Mouse (Mus musculus) heart, embryonic 14.5 days (tissue): ENCODE results near the gene Ets1. TPM values are rescaled to one million over a fixed set of nuclear protein-coding genes. Genes with fewer than 3 reads are reported as not detected.

Source experiments
- ATAC-seq: fragments of 200-750 bp; cut with Nextera tagmentation; 2 replicates; pipeline ENCODE4 v1.8.0; 2017; ENCODE audit warnings: low read depth, moderate TSS enrichment; ENCODE audit not compliant: insufficient number of reproducible peaks, insufficient read depth, low FRiP score
- H3K27ac ChIP-seq, 2 experiments: fragments of 200-500 bp in 1 of 2; fragments of 300-500 bp in 1 of 2; sonication (generic) in 1 of 2; replicated peaks in 1 of 2; 2 replicates each; pipeline ENCODE4 v1.5.1; 2012 to 2014; ENCODE audit warnings: low read depth in 2 of 2, low read length in 2 of 2, control low read depth in 1 of 2, mild to moderate bottlenecking in 1 of 2, mixed read lengths in 1 of 2; ENCODE audit not compliant: control insufficient read depth in 1 of 2, insufficient read depth in 1 of 2
- H3K27me3 ChIP-seq: fragments of 300-500 bp; sonication (generic); 2 replicates; pipeline ENCODE4 v1.6.1; 2014; ENCODE audit warnings: mild to moderate bottlenecking, low read length, control low read depth; ENCODE audit not compliant: control insufficient read depth, insufficient read depth
- H3K36me3 ChIP-seq: fragments of 300-500 bp; sonication (generic); 2 replicates; pipeline ENCODE4 v1.6.1; 2014; ENCODE audit warnings: mild to moderate bottlenecking, control low read depth, low read length, mixed read lengths; ENCODE audit not compliant: control insufficient read depth, insufficient read depth
- H3K4me1 ChIP-seq, 2 experiments: fragments of 200-500 bp in 1 of 2; fragments of 300-500 bp in 1 of 2; sonication (generic) in 1 of 2; 2 replicates each; pipeline ENCODE4 v1.6.1; 2012 to 2014; ENCODE audit warnings: low read length in 2 of 2, control low read depth in 1 of 2, mixed read lengths in 1 of 2; ENCODE audit not compliant: control insufficient read depth in 2 of 2, insufficient read depth in 2 of 2
- H3K4me2 ChIP-seq: fragments of 300-500 bp; sonication (generic); 2 replicates; pipeline ENCODE4 v1.6.1; 2014; ENCODE audit warnings: mild to moderate bottlenecking, low read length
- H3K4me3 ChIP-seq, 2 experiments: fragments of 200-500 bp in 1 of 2; fragments of 300-500 bp in 1 of 2; sonication (generic) in 1 of 2; 2 replicates each; pipeline ENCODE4 v1.5.1; 2012 to 2014; ENCODE audit warnings: low read length in 2 of 2, mild to moderate bottlenecking in 2 of 2, control low read depth in 1 of 2, low read depth in 1 of 2, moderate library complexity in 1 of 2; ENCODE audit not compliant: control insufficient read depth in 1 of 2, insufficient read depth in 1 of 2
- H3K9ac ChIP-seq: fragments of 300-500 bp; sonication (generic); 2 replicates; pipeline ENCODE4 v1.6.1; 2014; ENCODE audit warnings: mild to moderate bottlenecking, low read length
- H3K9me3 ChIP-seq: fragments of 300-500 bp; sonication (generic); 2 replicates; pipeline ENCODE4 v1.6.1; 2016; ENCODE audit warnings: low read length, control low read depth; ENCODE audit not compliant: control insufficient read depth
- WGBS: fragments of 180-500 bp; shearing (Covaris S2); extraction: QIAGEN DNeasy Blood & Tissue Kit; methylation state at CpG from one replicate; pipeline ENCODE4 v1.1.7; 2014; 5-methylcytosine and 5-hydroxymethylcytosine counted together
- polyA plus RNA-seq: library from polyadenylated mRNA; unstranded; fragments of >200 nt; fragmentation: Nextera tagmentation; extraction: Ambion mirVana; gene quantifications from 2 replicates; pipeline ENCODE4 v1.2.1, GENCODE M21; 2014

Ets1 gene
- polyA plus RNA-seq, 1 experiment from 2014 or later = 44.1 TPM

DNA sequence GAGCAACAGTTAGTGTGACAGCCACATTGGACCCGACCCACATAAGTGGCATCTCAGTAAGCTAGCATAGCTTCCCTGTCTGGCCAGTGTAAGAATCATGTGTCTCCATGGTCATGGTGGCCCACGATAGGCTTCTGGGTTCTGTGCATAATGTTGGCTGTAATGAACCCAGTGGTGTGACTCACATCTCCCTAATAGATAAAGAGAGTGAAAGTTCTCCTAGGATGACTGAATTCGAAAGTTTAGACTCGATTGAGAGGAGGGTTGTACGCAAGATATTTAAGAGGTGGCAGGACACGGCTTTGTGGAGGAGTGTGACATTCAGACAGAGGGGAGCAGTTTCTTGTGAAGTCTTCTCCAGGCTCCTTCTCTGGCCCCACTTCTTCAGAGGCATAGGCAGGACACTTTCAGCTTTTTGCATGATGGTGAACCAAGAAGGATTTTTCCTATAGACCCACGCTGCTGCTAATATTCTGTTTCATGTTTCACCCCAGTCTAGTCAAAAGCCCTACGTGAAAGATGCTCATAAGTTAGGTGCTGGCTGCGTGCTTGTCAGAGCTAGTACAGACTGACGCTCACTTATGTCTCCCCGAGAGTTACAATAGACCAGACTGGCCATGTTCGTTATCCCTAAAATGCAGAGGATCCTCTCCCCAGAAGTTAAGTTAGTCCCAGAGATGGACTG is 109.2 kb downstream of the Ets1 start:
- WGBS = 80% methylated on average over 12 of the region's 12 CpGs
- Histone ChIP-seq H3K9me3 (no peaks in the 10 kb centered on the region), H3K9ac (no peak overlapping the region), H3K27ac (no peak overlapping the region; a peak in 1 of 4 replicates), H3K4me3 (no peak overlapping the region), H3K36me3 (peaks cover 59% of the 10 kb centered on the region), H3K4me1 (peaks cover 15 to 27% of the 10 kb centered on the region in 2 experiments), H3K27me3 (no peaks in the 10 kb centered on the region), H3K4me2 (no peak overlapping the region)
- no peak for ATAC-seq

DNA sequence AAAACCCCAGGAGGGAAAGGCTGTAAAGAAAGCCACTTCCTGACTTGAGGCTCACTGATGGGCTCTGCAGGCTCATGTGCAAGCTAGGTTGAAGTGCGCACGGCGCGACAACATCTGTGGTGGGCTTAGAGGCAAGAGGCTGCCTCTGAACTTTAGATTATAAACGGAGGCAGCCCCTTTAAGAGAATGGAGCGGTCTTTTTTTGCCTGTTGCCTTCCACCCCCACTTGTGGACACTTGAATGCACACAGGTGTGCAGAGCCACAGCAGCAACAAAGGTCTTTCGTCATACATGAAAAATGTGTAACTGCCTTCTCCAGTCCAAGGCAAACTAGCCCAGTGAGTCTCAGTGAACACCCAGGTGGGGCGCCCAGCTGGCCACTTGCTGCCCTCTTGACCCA is 110.0 kb downstream of the Ets1 start:
- Histone ChIP-seq H3K27me3 (no peaks in the 10 kb centered on the region), H3K36me3 (peaks cover 59% of the 10 kb centered on the region), H3K4me3 (no peak overlapping the region), H3K4me2 (no peak overlapping the region), H3K9ac (no peak overlapping the region), H3K9me3 (no peaks in the 10 kb centered on the region), H3K27ac (no peak overlapping the region), H3K4me1 (peaks cover 15 to 30% of the 10 kb centered on the region in 2 experiments)
- WGBS = 85% methylated on average over 8 of the region's 8 CpGs
- no peak for ATAC-seq

DNA sequence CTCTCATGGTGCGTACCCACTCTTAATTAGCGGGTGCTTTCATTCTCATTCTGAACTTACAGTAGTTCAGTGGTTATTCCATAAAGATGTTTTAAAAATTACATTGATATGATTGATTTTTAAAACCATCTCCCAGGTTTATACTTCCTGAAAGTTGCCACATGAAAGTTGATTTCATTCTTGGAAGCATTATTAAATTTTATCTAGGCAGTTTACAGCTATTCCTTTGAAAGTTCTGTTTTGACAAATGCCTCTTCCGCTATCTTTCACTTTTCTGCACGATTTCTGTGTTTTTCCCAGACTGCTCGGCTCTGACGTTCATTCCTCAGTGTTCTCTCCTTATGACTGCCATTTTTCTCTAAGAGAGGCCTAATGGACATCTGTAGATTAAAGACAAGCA is 110.6 kb downstream of the Ets1 start:
- H3K9me3 ChIP-seq = no peaks in the 10 kb centered on the region
- WGBS = 78% methylated on average over 6 of the region's 6 CpGs
- no peak for ATAC-seq
- peaks cover 53% of the 10 kb centered on the region for H3K36me3 ChIP-seq
- no peak overlapping the region for H3K4me3 ChIP-seq
- H3K4me1 ChIP-seq = peaks cover 15 to 30% of the 10 kb centered on the region in 2 experiments
- H3K4me2 ChIP-seq = no peak overlapping the region
- H3K27ac ChIP-seq = no peak overlapping the region
- H3K27me3 ChIP-seq = no peaks in the 10 kb centered on the region
- H3K9ac ChIP-seq = no peak overlapping the region

DNA sequence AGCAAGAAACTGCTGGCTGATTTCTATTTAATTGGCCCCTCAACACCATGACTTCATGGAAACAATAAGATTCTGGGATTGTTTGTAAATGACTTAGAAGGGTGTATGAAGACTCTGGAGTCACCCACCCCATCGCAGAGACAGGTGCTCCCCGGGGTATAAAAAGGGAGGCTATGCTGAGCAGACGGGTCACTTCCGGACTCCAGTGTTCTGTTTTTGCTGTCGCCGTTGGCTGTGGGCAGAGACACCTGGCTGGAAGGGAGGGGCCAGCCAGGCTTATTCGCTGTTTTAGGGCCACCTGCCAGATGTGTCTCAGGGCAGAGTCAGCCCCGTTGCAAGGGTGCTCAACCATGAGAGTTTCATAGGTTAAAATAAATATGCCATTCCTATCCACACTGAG is 111.6 kb downstream of the Ets1 start:
- Histone ChIP-seq H3K9ac (no peak overlapping the region), H3K4me3 (no peak overlapping the region), H3K36me3 (peaks cover 51% of the 10 kb centered on the region; the same call in 1 of the 2 replicates), H3K9me3 (no peaks in the 10 kb centered on the region), H3K27ac (no peak overlapping the region), H3K4me2 (no peak overlapping the region), H3K4me1 (peaks cover 17 to 37% of the 10 kb centered on the region in 2 experiments), H3K27me3 (no peaks in the 10 kb centered on the region)
- 84% methylated on average over 8 of the region's 8 CpGs for WGBS
- no peak for ATAC-seq

DNA sequence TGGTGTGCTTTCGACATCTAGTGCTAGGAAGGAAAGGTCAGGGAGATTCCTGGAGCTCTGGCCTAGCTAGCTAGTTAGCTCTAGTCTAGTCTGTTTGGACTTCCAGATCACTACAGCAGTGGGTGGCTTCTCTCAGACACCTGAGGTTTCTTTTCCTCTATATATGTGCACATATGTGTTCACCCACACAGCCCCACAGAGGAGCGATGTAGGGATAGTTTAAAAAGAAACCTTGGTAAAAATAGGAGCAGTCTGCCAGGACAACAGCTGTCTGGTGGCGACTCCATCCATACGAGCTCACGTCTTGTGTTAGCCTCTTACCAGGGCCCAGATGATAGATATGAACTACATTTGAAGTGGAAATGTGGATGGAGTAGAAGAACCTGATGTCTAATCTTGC is 112.5 kb downstream of the Ets1 start:
- H3K9ac ChIP-seq = no peak overlapping the region
- no peaks in the 10 kb centered on the region for H3K9me3 ChIP-seq
- H3K36me3 ChIP-seq = peaks cover 54% of the 10 kb centered on the region; the same call in 1 of the 2 replicates
- no peak for ATAC-seq
- peaks cover 16 to 33% of the 10 kb centered on the region in 2 experiments for H3K4me1 ChIP-seq
- H3K4me2 ChIP-seq = no peak overlapping the region
- WGBS = 87% methylated on average over 5 of the region's 5 CpGs
- H3K4me3 ChIP-seq = no peak overlapping the region
- no peaks in the 10 kb centered on the region for H3K27me3 ChIP-seq
- 0 out of 4 replicates have a peak overlapping the region, but pooled peaks of 1 of the 2 experiments have one; percentile 67 for H3K27ac ChIP-seq

DNA sequence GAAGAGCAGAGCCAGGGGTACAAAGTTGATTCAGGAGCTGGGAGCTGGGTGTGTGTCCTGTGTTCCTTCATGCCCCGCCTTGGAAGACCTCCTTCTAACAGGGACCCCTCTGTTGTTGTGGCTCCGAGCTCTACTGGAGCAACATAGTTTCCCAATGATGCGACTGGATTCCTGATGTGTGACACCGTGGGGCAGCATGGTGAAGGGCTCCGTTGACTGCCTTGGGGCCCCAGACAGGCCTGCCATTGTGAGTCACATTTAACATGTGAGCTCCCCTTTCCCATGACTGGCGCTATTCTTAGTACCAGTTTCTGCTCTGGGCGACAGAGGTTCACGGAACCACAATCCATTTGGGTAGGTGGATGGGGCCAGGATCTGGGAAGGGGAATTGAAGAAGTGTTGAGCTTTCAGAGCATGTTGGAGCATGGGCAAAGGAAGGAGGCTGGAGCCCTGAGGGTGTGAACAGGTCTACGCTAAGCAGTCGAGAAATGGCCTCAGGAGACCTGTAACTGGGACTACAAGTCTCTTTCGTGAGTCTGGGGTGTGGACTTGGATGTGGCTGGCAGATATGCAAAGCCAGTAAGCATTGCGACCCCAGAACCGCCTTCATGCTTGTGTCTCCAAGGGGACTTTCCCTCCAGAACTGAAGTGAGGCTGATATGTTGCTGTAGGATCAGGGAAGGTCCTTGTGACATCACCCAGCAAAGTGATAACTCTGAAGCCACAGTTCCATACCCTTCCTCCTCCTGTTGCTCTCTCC is 113.9 kb downstream of the Ets1 start:
- 46% methylated on average over 13 of the region's 13 CpGs for whole genome bisulfite sequencing
- H3K9ac ChIP-seq = no peak overlapping the region
- H3K27me3 ChIP-seq = no peaks in the 10 kb centered on the region
- 0 out of 2 replicates have a peak, but pooled peaks have one; percentile 23 for ATAC-seq
- peak overlapping the region; percentile 42 to 67 for H3K27ac ChIP-seq
- no peak overlapping the region for H3K4me2 ChIP-seq
- no peak overlapping the region for H3K4me3 ChIP-seq
- H3K9me3 ChIP-seq = no peaks in the 10 kb centered on the region
- peaks cover 56% of the 10 kb centered on the region for H3K36me3 ChIP-seq
- H3K4me1 ChIP-seq = peaks cover 15 to 33% of the 10 kb centered on the region in 2 experiments

DNA sequence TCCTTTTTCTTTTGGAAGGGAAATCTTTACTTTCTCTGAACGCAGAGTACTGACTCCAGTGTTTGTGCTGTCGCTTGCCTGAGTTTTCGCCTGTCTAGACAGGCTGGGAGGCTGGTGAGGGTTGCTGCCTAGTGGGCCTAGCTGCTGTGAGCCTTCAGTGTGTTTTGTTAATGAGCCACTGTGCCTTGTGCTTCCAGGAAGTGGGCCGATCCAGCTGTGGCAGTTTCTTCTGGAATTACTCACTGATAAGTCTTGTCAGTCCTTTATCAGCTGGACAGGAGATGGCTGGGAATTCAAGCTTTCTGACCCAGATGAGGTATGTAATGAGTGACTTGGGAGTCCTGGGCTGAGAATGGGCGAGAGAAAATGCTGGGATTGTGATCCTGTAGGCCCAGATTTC is 116.6 kb downstream of the Ets1 start:
- Histone ChIP-seq H3K27me3 (no peaks in the 10 kb centered on the region), H3K9me3 (no peaks in the 10 kb centered on the region), H3K4me2 (no peak overlapping the region), H3K36me3 (peaks cover 69% of the 10 kb centered on the region), H3K27ac (peak overlapping the region; percentile 34 to 74), H3K4me3 (no peak overlapping the region), H3K9ac (no peak overlapping the region), H3K4me1 (peaks cover 15 to 27% of the 10 kb centered on the region in 2 experiments)
- ATAC-seq = peak; percentile 62; the same call in 1 of the 2 replicates
- 26% methylated on average over 5 of the region's 5 CpGs for WGBS
